Mouse (Mus musculus) spleen, adult 2 months (tissue): ENCODE measurements around the gene Tsc22d2. TPM values are rescaled to one million over a fixed set of nuclear protein-coding genes. Genes with fewer than 3 reads are reported as not detected.

ENCODE experiments used
- DNase-seq, 2 experiments: peaks; one replicate each; pipeline versions ENCODE4 v3.0.0 to v3.0.0-alpha.2; 2012 to 2021; ENCODE audit warnings: low spot score in 2 of 2, low read depth in 1 of 2
- H3K27ac ChIP-seq: fragments of 200-500 bp; 2 replicates; pipeline ENCODE4 v1.5.1; 2012; ENCODE audit warnings: low read length, inconsistent platforms; ENCODE audit not compliant: insufficient read depth
- H3K27me3 ChIP-seq: fragments of 200-500 bp; 2 replicates; pipeline ENCODE4 v1.6.1; 2012; ENCODE audit warnings: mild to moderate bottlenecking, moderate library complexity, low read length, inconsistent platforms; ENCODE audit not compliant: control insufficient read depth, insufficient read depth
- H3K36me3 ChIP-seq: fragments of 200-500 bp; 2 replicates; pipeline ENCODE4 v1.6.1; 2012; ENCODE audit warnings: mild to moderate bottlenecking, low read length, inconsistent platforms; ENCODE audit not compliant: control insufficient read depth, insufficient read depth
- H3K4me1 ChIP-seq: fragments of 200-500 bp; 2 replicates; pipeline ENCODE4 v1.6.1; 2011; ENCODE audit warnings: inconsistent platforms; ENCODE audit not compliant: control insufficient read depth, insufficient read depth, insufficient read length
- H3K4me3 ChIP-seq: fragments of 200-500 bp; 2 replicates; pipeline ENCODE4 v1.5.1; 2011; ENCODE audit warnings: mild to moderate bottlenecking, inconsistent platforms; ENCODE audit not compliant: insufficient read depth, insufficient read length; ENCODE audit errors: extremely low read depth
- CTCF ChIP-seq: fragments of 200-500 bp; IDR thresholded peaks from 2 replicates; pipeline ENCODE4 v1.5.1; 2011; ENCODE audit warnings: mild to moderate bottlenecking, inconsistent platforms; ENCODE audit not compliant: insufficient read depth, insufficient read length, insufficient replicate concordance; ENCODE audit errors: extremely low read depth
- POLR2A ChIP-seq: fragments of 200-500 bp; IDR thresholded peaks from 2 replicates; pipeline ENCODE4 v1.6.1; 2011; ENCODE audit warnings: low read depth, low read length, inconsistent platforms
- WGBS: fragments of 180-500 bp; shearing (Covaris S2); methylation state at CpG from one replicate; pipeline ENCODE4 v1.1.7; 2018; 5-methylcytosine and 5-hydroxymethylcytosine counted together
- polyA plus RNA-seq: library from polyadenylated mRNA; depleted of rRNA; stranded (reverse); fragments of >200 nt; gene quantifications from 2 replicates; pipeline ENCODE4 v1.2.3, GENCODE M21; 2012

Gene Tsc22d2
- polyA plus RNA-seq, 1 experiment: 12.3 TPM

- Histone ChIP-seq H3K27me3 (no peaks in the 10 kb centered on the region), H3K4me1 (peaks cover under 1% of the 10 kb centered on the region; the same call in 1 of the 2 replicates), H3K4me3 (no peak overlapping the region), H3K27ac (no peak overlapping the region), H3K36me3 (no peaks in the 10 kb centered on the region)
- TF ChIP-seq CTCF: no peak
- no peak for TF ChIP-seq POLR2A
- DNase-seq: no peak
Measured at GRCm38 (mm10) chr3:58411669-58412068, 2.8 kb upstream of the Tsc22d2 start.

- Histone ChIP-seq H3K4me3 (peak overlapping the region; percentile 71; the same call in 1 of the 2 replicates), H3K27me3 (no peaks in the 10 kb centered on the region), H3K36me3 (no peaks in the 10 kb centered on the region), H3K27ac (no peak overlapping the region), H3K4me1 (peaks cover 4% of the 10 kb centered on the region; the same call in 1 of the 2 replicates)
- TF ChIP-seq CTCF (no peak), POLR2A (no peak)
- DNase-seq: no peak
- 25% methylated on average over 5 of the region's 5 CpGs for WGBS
Measured at GRCm38 (mm10) chr3:58413671-58414070, 844 bp upstream of the Tsc22d2 start.

- Histone ChIP-seq H3K27ac (peak overlapping the region; percentile 99), H3K4me3 (peak overlapping the region; percentile 71), H3K4me1 (peaks cover 4% of the 10 kb centered on the region; the same call in 1 of the 2 replicates), H3K36me3 (0 out of 2 replicates have a peak, but pooled peaks cover 1% of the 10 kb centered on the region), H3K27me3 (no peaks in the 10 kb centered on the region)
- under 1% methylated on average over 103 of the region's 113 CpGs for WGBS
- DNase-seq: peak in 1 of 2 experiments; percentile 59
- TF ChIP-seq POLR2A (no peak), CTCF (no peak)
Measured at GRCm38 (mm10) chr3:58414986-58415883, 720 bp downstream of the Tsc22d2 start.

GRCm38 (mm10) chr3:58415884-58416725, 1.6 kb downstream of the Tsc22d2 start:
- H3K4me3 ChIP-seq: peak overlapping the region; percentile 71
- no peaks in the 10 kb centered on the region for H3K27me3 ChIP-seq
- peaks cover 4% of the 10 kb centered on the region; the same call in 1 of the 2 replicates for H3K4me1 ChIP-seq
- DNase-seq: peak; percentile 45 to 73
- 0 out of 2 replicates have a peak, but pooled peaks cover 1% of the 10 kb centered on the region for H3K36me3 ChIP-seq
- under 1% methylated on average over 78 of the region's 85 CpGs for WGBS
- H3K27ac ChIP-seq: peak overlapping the region; percentile 99
- TF ChIP-seq POLR2A (no peak), CTCF (peak; percentile 53; the same call in 1 of the 2 replicates)

DNA sequence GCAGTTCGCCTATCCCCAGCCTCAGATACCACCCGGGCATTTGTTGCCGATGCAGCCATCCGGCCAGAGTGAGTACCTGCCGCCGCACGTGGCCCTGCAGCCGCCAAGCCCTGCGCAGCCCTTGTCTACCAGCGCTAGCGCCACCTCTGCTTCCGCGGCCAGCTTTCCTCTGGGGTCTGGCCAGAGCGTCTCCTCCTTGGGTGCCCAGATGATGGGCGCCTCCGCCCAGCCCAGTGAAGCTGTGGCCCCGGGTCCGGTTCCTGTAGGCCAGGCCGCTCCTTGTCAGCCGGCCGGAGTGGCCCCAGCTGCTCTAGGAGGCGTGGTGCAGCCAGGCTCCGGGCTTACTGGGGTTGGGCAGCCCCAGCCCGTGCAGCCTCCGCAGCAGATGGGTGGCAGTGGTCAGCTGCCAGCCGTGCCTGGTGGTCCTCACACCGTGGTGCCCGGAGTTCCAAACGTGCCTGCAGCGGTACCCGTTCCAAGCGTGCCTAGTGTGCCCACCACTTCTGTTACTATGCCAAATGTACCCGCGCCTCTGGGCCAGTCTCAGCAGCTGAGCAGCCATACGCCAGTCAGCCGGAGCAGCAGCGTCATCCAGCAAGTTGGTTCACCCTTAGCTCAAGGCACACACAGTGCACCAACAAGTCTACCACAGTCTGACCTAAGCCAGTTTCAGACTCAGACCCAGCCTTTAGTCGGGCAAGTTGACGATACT, 2.4 kb downstream of the Tsc22d2 start:
- peaks cover 4% of the 10 kb centered on the region; the same call in 1 of the 2 replicates for H3K4me1 ChIP-seq
- WGBS: 1% methylated on average over 39 of the region's 39 CpGs

More for the DNA sequence above, 2.4 kb downstream of the Tsc22d2 start:
- peak in 1 of 2 experiments; percentile 19 for DNase-seq
- Histone ChIP-seq H3K27me3 (no peaks in the 10 kb centered on the region), H3K4me3 (peak overlapping the region; percentile 71), H3K36me3 (0 out of 2 replicates have a peak, but pooled peaks cover 1% of the 10 kb centered on the region), H3K27ac (peak overlapping the region; percentile 36)
- TF ChIP-seq CTCF: no peak
